Mouse (Mus musculus) intestine, embryonic 16.5 days (tissue): ENCODE measurements at regions not wholly inside any gene's neighbourhood (a gene's known extent, or its start where the extent isn't known, plus 50 kb on each side); places are given as distances from the start of the nearest gene placed in this dataset.

Experiments
- ATAC-seq: fragments of 200-750 bp; cut with Nextera tagmentation; 2 replicates; pipeline ENCODE4 v1.8.0; 2017; ENCODE audit warnings: moderate TSS enrichment, moderate library complexity
- H3K27ac ChIP-seq: fragments of 300-500 bp; sonication (generic); 2 replicates; pipeline ENCODE4 v1.5.1; 2014; ENCODE audit warnings: mild to moderate bottlenecking, low read length
- H3K27me3 ChIP-seq: fragments of 300-500 bp; sonication (generic); replicated peaks from 2 replicates; pipeline ENCODE4 v1.6.1; 2014; ENCODE audit warnings: low read length, control low read depth, mixed read lengths; ENCODE audit not compliant: control insufficient read depth, insufficient read depth
- H3K36me3 ChIP-seq: fragments of 300-500 bp; sonication (generic); 2 replicates; pipeline ENCODE4 v1.6.1; 2014; ENCODE audit warnings: low read length, control low read depth; ENCODE audit not compliant: control insufficient read depth, insufficient read depth
- H3K4me1 ChIP-seq: fragments of 300-500 bp; sonication (generic); 2 replicates; pipeline ENCODE4 v1.6.1; 2014; ENCODE audit warnings: low read length, control low read depth, mixed read lengths; ENCODE audit not compliant: control insufficient read depth, insufficient read depth
- H3K4me2 ChIP-seq: fragments of 300-500 bp; sonication (generic); 2 replicates; pipeline ENCODE4 v1.6.1; 2014; ENCODE audit warnings: low read depth, low read length, control low read depth
- H3K4me3 ChIP-seq: fragments of 300-500 bp; sonication (generic); 2 replicates; pipeline ENCODE4 v1.5.1; 2014; ENCODE audit warnings: mild to moderate bottlenecking, low read length
- H3K9ac ChIP-seq: fragments of 300-500 bp; sonication (generic); 2 replicates; pipeline ENCODE4 v1.6.1; 2014; ENCODE audit warnings: low read depth, low read length
- H3K9me3 ChIP-seq: fragments of 300-500 bp; sonication (generic); 2 replicates; pipeline ENCODE4 v1.6.1; 2016; ENCODE audit warnings: low read length, control low read depth; ENCODE audit not compliant: control insufficient read depth
- WGBS: fragments of 180-500 bp; shearing (Covaris S2); extraction: QIAGEN DNeasy Blood & Tissue Kit; methylation state at CpG from one replicate; pipeline ENCODE4 v1.1.7; 2014; 5-methylcytosine and 5-hydroxymethylcytosine counted together

DNA sequence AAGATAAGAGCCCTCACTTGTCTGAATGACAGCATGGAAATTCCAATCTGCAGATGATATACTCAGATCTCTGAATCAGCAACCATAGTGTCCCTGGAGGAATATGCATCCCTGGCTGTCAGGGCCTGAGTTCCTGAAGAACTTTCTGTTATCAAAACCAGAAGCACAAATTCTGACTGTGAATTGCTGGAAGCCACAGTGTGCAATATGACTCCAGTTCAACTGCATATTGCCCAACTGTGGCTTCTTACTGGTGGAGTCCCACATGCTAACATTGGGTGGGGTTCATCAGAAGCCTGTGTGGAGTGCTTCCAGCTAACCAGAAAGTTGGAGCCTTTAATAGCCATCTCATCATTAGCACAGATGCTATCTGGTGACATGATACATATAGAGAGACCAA is 103.6 kb downstream of the Cops8 start:
- ATAC-seq, result no peak
- no peaks in the 10 kb centered on the region for H3K36me3 ChIP-seq
- no peak overlapping the region for H3K4me2 ChIP-seq
- H3K4me1 ChIP-seq, result no peaks in the 10 kb centered on the region
- no peak overlapping the region for H3K4me3 ChIP-seq
- H3K27ac ChIP-seq, result no peak overlapping the region
- no peaks in the 10 kb centered on the region for H3K27me3 ChIP-seq
- H3K9ac ChIP-seq, result no peak overlapping the region
- 0 out of 2 replicates have a peak, but pooled peaks cover 3% of the 10 kb centered on the region for H3K9me3 ChIP-seq

DNA sequence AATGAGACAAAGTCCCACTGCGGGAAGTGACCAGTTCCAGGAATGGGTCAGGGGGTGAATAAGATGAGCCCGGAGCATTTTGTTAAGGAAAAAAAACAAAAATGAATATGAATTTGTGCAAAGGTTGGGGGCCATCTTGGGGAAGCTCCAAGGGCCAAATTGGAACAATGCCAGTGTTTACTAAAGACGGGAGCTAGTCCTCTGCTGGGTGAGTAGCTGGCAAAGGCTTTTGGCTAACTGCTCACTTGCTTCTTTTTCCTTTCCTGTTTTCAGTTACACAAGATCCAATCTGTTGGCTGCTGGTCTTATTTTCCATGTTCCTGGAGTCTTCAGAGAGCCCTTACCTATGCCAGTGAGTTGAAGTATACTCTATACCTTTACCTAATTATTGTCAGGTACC is 107.0 kb downstream of the Cops8 start:
- 64% methylated on average over 3 of the region's 3 CpGs for WGBS
- H3K36me3 ChIP-seq, result no peaks in the 10 kb centered on the region

DNA sequence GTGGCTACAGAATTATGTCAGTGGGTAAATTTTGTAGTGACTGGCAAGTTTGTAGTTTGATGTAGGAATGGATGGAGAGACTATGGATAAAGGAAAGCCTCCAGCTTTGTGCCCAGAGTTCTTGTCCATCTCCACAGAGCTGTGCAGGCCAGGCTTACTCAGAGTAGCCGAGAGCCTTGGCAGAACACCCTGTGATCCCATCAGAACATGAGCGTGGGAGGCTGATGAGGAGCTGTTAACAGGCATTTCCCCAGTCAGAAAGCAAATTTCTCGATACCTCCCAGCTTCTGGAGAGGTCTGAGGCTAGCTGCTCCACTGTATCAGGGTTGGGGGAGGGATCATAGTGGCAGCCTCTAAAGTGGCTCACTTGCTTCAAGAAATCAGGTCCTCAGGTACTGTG is 107.8 kb downstream of the Cops8 start:
- H3K9ac ChIP-seq, result no peak overlapping the region
- no peaks in the 10 kb centered on the region for H3K27me3 ChIP-seq
- ATAC-seq, result no peak
- no peak overlapping the region for H3K27ac ChIP-seq
- H3K4me3 ChIP-seq, result no peak overlapping the region
- WGBS, result 77% methylated on average over 3 of the region's 3 CpGs
- no peaks in the 10 kb centered on the region for H3K36me3 ChIP-seq
- no peak overlapping the region for H3K4me2 ChIP-seq
- 0 out of 2 replicates have a peak, but pooled peaks cover 3% of the 10 kb centered on the region for H3K9me3 ChIP-seq
- H3K4me1 ChIP-seq, result no peaks in the 10 kb centered on the region

More for the DNA sequence above, 107.0 kb downstream of the Cops8 start:
- no peak for ATAC-seq
- H3K4me2 ChIP-seq, result no peak overlapping the region
- 0 out of 2 replicates have a peak, but pooled peaks cover 3% of the 10 kb centered on the region for H3K9me3 ChIP-seq
- no peaks in the 10 kb centered on the region for H3K4me1 ChIP-seq
- no peak overlapping the region for H3K27ac ChIP-seq
- no peak overlapping the region for H3K9ac ChIP-seq
- no peaks in the 10 kb centered on the region for H3K27me3 ChIP-seq
- H3K4me3 ChIP-seq, result no peak overlapping the region

DNA sequence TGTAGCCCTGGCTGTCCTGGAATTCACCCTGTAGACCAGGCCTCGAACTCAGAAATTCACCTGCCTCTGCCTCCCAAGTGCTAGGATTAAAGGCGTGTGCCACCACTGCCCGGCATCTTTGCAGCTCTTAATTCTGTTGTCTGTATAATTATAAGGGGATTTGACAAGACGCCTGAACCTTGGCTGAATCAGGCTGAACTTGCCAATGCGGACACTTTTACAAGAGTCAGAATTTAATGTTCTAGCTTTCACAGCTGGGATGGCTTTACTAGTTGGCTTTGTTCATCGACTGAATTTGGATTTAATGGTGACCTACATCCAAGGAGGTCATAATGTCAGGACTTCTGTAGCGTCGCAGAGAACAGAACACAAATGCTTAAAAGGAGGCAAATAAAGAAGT is 108.3 kb downstream of the Cops8 start:
- Histone ChIP-seq H3K4me1 (no peaks in the 10 kb centered on the region), H3K36me3 (no peaks in the 10 kb centered on the region), H3K4me2 (no peak overlapping the region), H3K27ac (no peak overlapping the region), H3K4me3 (no peak overlapping the region), H3K9ac (no peak overlapping the region), H3K27me3 (no peaks in the 10 kb centered on the region), H3K9me3 (0 out of 2 replicates have a peak, but pooled peaks cover 3% of the 10 kb centered on the region)
- ATAC-seq, result no peak
- WGBS, result 84% methylated on average over 8 of the region's 8 CpGs
